13 mouse cellular contexts compared by ENCODE assay signal in the genomic region with DNA sequence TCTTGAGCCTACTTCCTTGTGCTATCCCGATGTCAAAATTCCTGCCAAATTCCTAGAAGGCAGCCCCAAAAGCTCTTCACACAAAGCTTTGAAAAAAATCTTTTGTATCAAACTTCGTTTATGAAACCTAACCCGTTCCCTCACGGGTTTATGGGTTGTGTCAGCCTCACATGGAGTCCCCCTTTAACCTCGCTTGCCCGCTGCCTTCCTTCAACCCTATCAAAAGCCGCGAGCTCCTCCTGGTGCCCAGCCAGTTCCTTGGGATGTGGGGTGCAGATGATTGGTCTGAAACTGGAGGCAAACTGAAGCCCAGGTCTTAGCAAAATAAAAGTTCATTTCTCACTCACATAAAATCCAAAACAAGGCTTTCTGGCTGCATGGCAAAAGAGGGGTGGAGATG.
DNase-seq lines count a peak whose midpoint lies in the region; ATAC-seq and TF ChIP-seq lines count a peak whose summit lies in the region.
"Had no signal": no experiment of that assay in that cellular context is flagged by ENCODE, and none has a peak within 500 bp of the region (broad histone marks: within the 10 kb centered on the region; RNA-seq: fewer than 3 reads in every experiment).

No protein-coding gene starts in this region.

- no peak overlapping the region for H3K27ac ChIP-seq in hindbrain, postnatal 0 days
- H3K27ac ChIP-seq in hindbrain, embryonic 13.5 days: no peak overlapping the region
- H3K27ac ChIP-seq in lung, embryonic 14.5 days (ENCODE audit: low read depth): no peak overlapping the region
- H3K27ac ChIP-seq: forebrain, embryonic 10.5 days; neural tube, embryonic 15.5 days had no signal

- ATAC-seq in hindbrain, postnatal 0 days: no peak
- ATAC-seq in hindbrain, embryonic 13.5 days (ENCODE audit: low FRiP score): no peak
- peak; percentile 73 for ATAC-seq in lung, embryonic 14.5 days (ENCODE audit: insufficient read depth)

- TF ChIP-seq CTCF in hindbrain, postnatal 0 days (IDR thresholded peaks at IDR 0.05; ENCODE audit: low read depth): 0 out of 2 replicates have a peak, but pooled peaks have one; percentile 28
- peak; percentile 67 for TF ChIP-seq CTCF in lung, embryonic 14.5 days (IDR thresholded peaks at IDR 0.05; ENCODE audit: low read depth)

- no peaks in the 10 kb centered on the region for H3K9me3 ChIP-seq in hindbrain, postnatal 0 days (ENCODE audit: low read length)
- H3K9me3 ChIP-seq in hindbrain, embryonic 13.5 days: no peaks in the 10 kb centered on the region
- H3K9me3 ChIP-seq in lung, embryonic 14.5 days (ENCODE audit: low read depth, low read length): no peaks in the 10 kb centered on the region
- H3K9me3 ChIP-seq: forebrain, embryonic 10.5 days; neural tube, embryonic 15.5 days had no signal

- WGBS in hindbrain, postnatal 0 days: 70% methylated on average over 8 of the region's 8 CpGs
- WGBS in hindbrain, embryonic 13.5 days: 78% methylated on average over 8 of the region's 8 CpGs
- 26% methylated on average over 8 of the region's 8 CpGs for WGBS in lung, embryonic 14.5 days

- peak; percentile 26 for DNase-seq in adrenal gland, postnatal 10 days
- no peak for DNase-seq in adrenal gland, postnatal 25 days
- no peak for DNase-seq in hindbrain, postnatal 0 days (ENCODE audit: low spot score)
- peak; percentile 83 for DNase-seq in lung, embryonic 14.5 days
- no peak for DNase-seq in lung, postnatal 25 days (ENCODE audit: low spot score)
- DNase-seq in lung, postnatal 36 days: peak; percentile 7
- DNase-seq in cerebellum, adult 18-20 months: no peak
- DNase-seq: cerebellum, adult 9-10 months; left cerebral cortex, postnatal 4 days; thymus, adult 2 months had no signal

- no peaks in the 10 kb centered on the region for H3K36me3 ChIP-seq in hindbrain, postnatal 0 days (ENCODE audit: insufficient read depth, low read length)
- H3K36me3 ChIP-seq in hindbrain, embryonic 13.5 days: no peaks in the 10 kb centered on the region
- no peaks in the 10 kb centered on the region for H3K36me3 ChIP-seq in lung, embryonic 14.5 days (ENCODE audit: insufficient read depth)
- H3K36me3 ChIP-seq: forebrain, embryonic 10.5 days; neural tube, embryonic 15.5 days had no signal

- no peak overlapping the region for H3K9ac ChIP-seq in hindbrain, postnatal 0 days (replicated peaks; ENCODE audit: low read length)
- no peak overlapping the region for H3K9ac ChIP-seq in hindbrain, embryonic 13.5 days
- H3K9ac ChIP-seq in lung, embryonic 14.5 days: no peak overlapping the region
- H3K9ac ChIP-seq: neural tube, embryonic 15.5 days had no signal

- peaks cover 11% of the 10 kb centered on the region; the same call in 1 of the 2 replicates for H3K4me1 ChIP-seq in hindbrain, postnatal 0 days (ENCODE audit: insufficient read depth, low read length)
- peaks cover 19% of the 10 kb centered on the region for H3K4me1 ChIP-seq in hindbrain, embryonic 13.5 days (replicated peaks)
- peaks cover 8% of the 10 kb centered on the region; the same call in 1 of the 2 replicates for H3K4me1 ChIP-seq in lung, embryonic 14.5 days (ENCODE audit: insufficient read depth)

- H3K27me3 ChIP-seq in hindbrain, postnatal 0 days (ENCODE audit: insufficient read depth, low read length): no peaks in the 10 kb centered on the region
- no peaks in the 10 kb centered on the region for H3K27me3 ChIP-seq in hindbrain, embryonic 13.5 days
- H3K27me3 ChIP-seq in lung, embryonic 14.5 days (ENCODE audit: insufficient read depth, low read length): no peaks in the 10 kb centered on the region
- H3K27me3 ChIP-seq: neural tube, embryonic 15.5 days had no signal

- no peak overlapping the region for H3K4me2 ChIP-seq in hindbrain, postnatal 0 days (ENCODE audit: low read depth, low read length)
- no peak overlapping the region for H3K4me2 ChIP-seq in hindbrain, embryonic 13.5 days
- H3K4me2 ChIP-seq in lung, embryonic 14.5 days: no peak overlapping the region
- H3K4me2 ChIP-seq: neural tube, embryonic 15.5 days had no signal

- H3K4me3 ChIP-seq in hindbrain, postnatal 0 days (ENCODE audit: low read length): no peak overlapping the region
- H3K4me3 ChIP-seq in hindbrain, embryonic 13.5 days: no peak overlapping the region
- no peak overlapping the region for H3K4me3 ChIP-seq in lung, embryonic 14.5 days (ENCODE audit: low read depth, low read length)
- H3K4me3 ChIP-seq: forebrain, embryonic 10.5 days; neural tube, embryonic 15.5 days had no signal

Comparison
In these comparisons a context has a peak if more than half of its experiments do, and no peak if none do; other contexts are left out.
1. DNase-seq: peak in adrenal gland, postnatal 10 days (single experiment), lung, embryonic 14.5 days (single experiment) and lung, postnatal 36 days (single experiment); none in adrenal gland, postnatal 25 days (single experiment), hindbrain, postnatal 0 days (single experiment), lung, postnatal 25 days (single experiment) and cerebellum, adult 18-20 months (0 of 2).